Mouse (Mus musculus) lung, postnatal 0 days (tissue): Measurements from ENCODE around the gene Hspb9.

Source experiments
- CTCF ChIP-seq: IDR thresholded peaks from 2 replicates; pipeline ENCODE4 v1.5.1; 2016; ENCODE audit warnings: antibody characterized with exemption, mild to moderate bottlenecking
- EP300 ChIP-seq: IDR thresholded peaks from 2 replicates; pipeline ENCODE4 v1.6.1; 2016; ENCODE audit warnings: antibody characterized with exemption, mild to moderate bottlenecking, control low read depth

DNA sequence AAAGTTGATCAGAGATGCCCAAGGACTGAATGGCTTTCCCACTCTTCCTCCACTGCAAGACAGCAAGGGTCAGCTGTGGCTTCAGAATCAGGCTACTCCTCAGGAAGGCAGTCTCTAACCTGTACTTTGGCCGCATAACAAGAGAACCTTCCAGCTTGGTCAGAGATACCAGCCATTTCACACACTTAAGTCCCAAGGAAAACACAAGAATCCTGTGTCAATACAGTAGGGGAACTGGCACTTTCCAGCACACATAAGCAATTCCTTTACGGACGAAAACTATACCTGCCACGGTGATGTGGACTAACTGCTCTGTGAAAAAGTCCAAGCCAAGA is 23.1 kb downstream of the Hspb9 start:
- TF ChIP-seq CTCF, result no peak
- no peak for TF ChIP-seq EP300
